Mouse (Mus musculus): ENCODE measurements around the gene A530016L24Rik.

A530016L24Rik gene

GRCm38 (mm10) chr12:112489134-112489533 lies at the start of gene A530016L24Rik:
Gene A530016L24Rik, plus strand, starts transcription at chr12:112489448.
- no peak for DNase-seq (ENCODE audit: low spot score)

- DNase-seq (ENCODE audit: low spot score) = no peak
Observed at GRCm38 (mm10) chr12:112439993-112440392, 49.3 kb upstream of the A530016L24Rik start.

- peak; percentile 28 for DNase-seq (ENCODE audit: low spot score)
Observed at GRCm38 (mm10) chr12:112449144-112449827, 40.0 kb upstream of the A530016L24Rik start.

GRCm38 (mm10) chr12:112449828-112450180 lies 39.4 kb upstream of the A530016L24Rik start:
- peak; percentile 45 for DNase-seq (ENCODE audit: low spot score)

- DNase-seq (ENCODE audit: low spot score) = peak; percentile 20
Observed at GRCm38 (mm10) chr12:112450883-112451282, 38.4 kb upstream of the A530016L24Rik start.

GRCm38 (mm10) chr12:112451381-112451780 lies 37.9 kb upstream of the A530016L24Rik start:
- DNase-seq (ENCODE audit: low spot score) = no peak

GRCm38 (mm10) chr12:112451826-112452225 lies 37.4 kb upstream of the A530016L24Rik start:
- no peak for DNase-seq (ENCODE audit: low spot score)

- DNase-seq (ENCODE audit: low spot score) = peak; percentile 19
Observed at GRCm38 (mm10) chr12:112456144-112456713, 33.0 kb upstream of the A530016L24Rik start.

GRCm38 (mm10) chr12:112457839-112458238 lies 31.4 kb upstream of the A530016L24Rik start:
- no peak for DNase-seq (ENCODE audit: low spot score)

GRCm38 (mm10) chr12:112462423-112462822 lies 26.8 kb upstream of the A530016L24Rik start:
- DNase-seq (ENCODE audit: low spot score) = no peak

GRCm38 (mm10) chr12:112463209-112463608 lies 26.0 kb upstream of the A530016L24Rik start:
- no peak for DNase-seq (ENCODE audit: low spot score)

- DNase-seq (ENCODE audit: low spot score) = no peak
Observed at GRCm38 (mm10) chr12:112463750-112464444, 25.4 kb upstream of the A530016L24Rik start.

GRCm38 (mm10) chr12:112464516-112464915 lies 24.7 kb upstream of the A530016L24Rik start:
- no peak for DNase-seq (ENCODE audit: low spot score)

GRCm38 (mm10) chr12:112465928-112466327 lies 23.3 kb upstream of the A530016L24Rik start:
- no peak for DNase-seq (ENCODE audit: low spot score)

- no peak for DNase-seq (ENCODE audit: low spot score)
Observed at GRCm38 (mm10) chr12:112467387-112467786, 21.9 kb upstream of the A530016L24Rik start.

- DNase-seq (ENCODE audit: low spot score) = no peak
Observed at GRCm38 (mm10) chr12:112469393-112469792, 19.9 kb upstream of the A530016L24Rik start.

GRCm38 (mm10) chr12:112470216-112470615 lies 19.0 kb upstream of the A530016L24Rik start:
- no peak for DNase-seq (ENCODE audit: low spot score)

GRCm38 (mm10) chr12:112473777-112474176 lies 15.5 kb upstream of the A530016L24Rik start:
- peak; percentile 80 for DNase-seq (ENCODE audit: low spot score)

GRCm38 (mm10) chr12:112489535-112489934 lies 287 bp downstream of the A530016L24Rik start:
- DNase-seq (ENCODE audit: low spot score) = no peak

- peak; percentile 65 for DNase-seq (ENCODE audit: low spot score)
Observed at GRCm38 (mm10) chr12:112490444-112490939, 1.2 kb downstream of the A530016L24Rik start.

GRCm38 (mm10) chr12:112496136-112496535 lies 6.9 kb downstream of the A530016L24Rik start:
- no peak for DNase-seq (ENCODE audit: low spot score)

- no peak for DNase-seq (ENCODE audit: low spot score)
Observed at GRCm38 (mm10) chr12:112497731-112498130, 8.5 kb downstream of the A530016L24Rik start.

- no peak for DNase-seq (ENCODE audit: low spot score)
Observed at GRCm38 (mm10) chr12:112498683-112499082, 9.4 kb downstream of the A530016L24Rik start.

Data from lung, postnatal 25 days (tissue).